Mouse (Mus musculus): ENCODE results near the gene Med18.

DNA sequence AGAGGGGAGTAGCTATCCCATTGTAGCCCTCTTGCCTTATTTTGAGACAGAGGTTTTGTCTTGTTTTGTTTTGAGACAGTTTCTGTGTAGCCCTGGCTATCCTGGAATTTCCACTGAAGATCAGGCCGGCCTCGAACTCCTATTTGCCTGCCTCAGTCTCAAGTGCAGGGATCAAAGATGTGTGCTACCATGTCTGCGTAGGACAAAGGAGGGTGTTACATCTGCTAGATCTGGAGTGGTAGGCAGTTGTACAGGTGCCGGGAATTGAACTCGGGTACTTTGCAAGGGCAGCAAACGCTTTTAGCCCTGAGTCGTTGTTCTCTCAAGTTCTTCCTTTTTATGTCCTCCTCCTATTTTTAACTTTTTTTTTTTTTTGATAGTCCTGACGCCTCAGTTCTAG is 27.3 kb upstream of the Med18 start:
- no peak for TF ChIP-seq CTCF (IDR thresholded peaks at IDR 0.05; ENCODE audit: borderline replicate concordance, extremely low read depth, insufficient read depth, insufficient read length)
- no peak for TF ChIP-seq POLR2A (IDR thresholded peaks at IDR 0.05; ENCODE audit: borderline replicate concordance, extremely low read depth, insufficient read depth, insufficient read length, poor library complexity, severe bottlenecking)

Measured in brain, embryonic 14.5 days (tissue).